ENCODE assay signal across 20 mouse cellular contexts in the genomic region with DNA sequence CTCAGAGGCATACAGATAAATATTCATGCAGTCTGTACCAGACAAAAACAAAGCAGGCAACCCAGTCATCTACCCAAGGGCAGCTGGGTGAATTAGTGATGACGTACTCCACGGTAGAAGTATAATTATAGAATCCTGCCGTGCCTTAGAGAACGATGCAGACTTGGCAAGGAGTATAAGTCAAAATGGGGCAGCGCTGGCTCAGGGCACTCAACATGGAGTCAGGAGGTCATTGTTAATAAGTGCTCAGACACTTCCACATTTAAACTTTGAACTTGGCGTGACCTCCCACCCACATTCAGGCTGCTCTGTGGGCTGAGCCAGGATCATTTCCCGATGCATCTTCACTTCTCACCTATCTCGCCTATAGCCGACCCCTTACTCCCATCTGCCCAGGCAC. TPM values are rescaled to one million over a fixed set of nuclear protein-coding genes. Genes with fewer than 3 reads are reported as not detected.
"Had no signal": no experiment of that assay in that cellular context is flagged by ENCODE, and none has a peak within 500 bp of the region (broad histone marks: within the 10 kb centered on the region; RNA-seq: fewer than 3 reads in every experiment).

No protein-coding gene starts in this region.

- ATAC-seq: midbrain, embryonic 16.5 days had no signal

- H3K9me3 ChIP-seq: limb, embryonic 13.5 days; midbrain, embryonic 12.5 days; neural tube, embryonic 13.5 days had no signal

- H3K36me3 ChIP-seq: limb, embryonic 13.5 days; midbrain, embryonic 12.5 days; neural tube, embryonic 13.5 days had no signal

- H3K4me3 ChIP-seq: limb, embryonic 13.5 days; midbrain, embryonic 12.5 days; neural tube, embryonic 13.5 days had no signal

- H3K4me2 ChIP-seq: limb, embryonic 13.5 days; midbrain, embryonic 12.5 days; neural tube, embryonic 13.5 days had no signal

- DNase-seq: left cerebral cortex, postnatal 4 days; lung, adult 18-20 months; right cerebral cortex, postnatal 4 days; spleen, adult 18-20 months; thymus, adult 18-20 months; thymus, postnatal 14 days had no signal

- H3K4me1 ChIP-seq: midbrain, embryonic 12.5 days; neural tube, embryonic 13.5 days had no signal

- H3K27ac ChIP-seq: limb, embryonic 13.5 days; liver, embryonic 14.5 days; midbrain, embryonic 12.5 days; neural tube, embryonic 13.5 days had no signal

- H3K9ac ChIP-seq: limb, embryonic 13.5 days; liver, embryonic 14.5 days; midbrain, embryonic 12.5 days; neural tube, embryonic 13.5 days had no signal

RNA-seq across cellular contexts. Expression of a gene that starts 42.0 kb away (rescaled TPM):
- total RNA-seq: layer of hippocampus, adult 8-10 months; layer of hippocampus, postnatal 14 days; left cerebral cortex, adult 18-20 months; left cerebral cortex, postnatal 10 days; left cerebral cortex, postnatal 4 days; liver, adult 2 months; megakaryocyte-erythroid progenitor cell, adult 5-6 weeks had no signal
- polyA plus RNA-seq: large intestine, adult 2 months; limb, embryonic 13.5 days; liver, adult 2 months; liver, embryonic 14.5 days; lung, embryonic 16.5 days; midbrain, embryonic 12.5 days; midbrain, embryonic 16.5 days; neural tube, embryonic 13.5 days; stomach, embryonic 14.5 days had no signal
